8 mouse cellular contexts compared by ENCODE assay signal in the genomic region with DNA sequence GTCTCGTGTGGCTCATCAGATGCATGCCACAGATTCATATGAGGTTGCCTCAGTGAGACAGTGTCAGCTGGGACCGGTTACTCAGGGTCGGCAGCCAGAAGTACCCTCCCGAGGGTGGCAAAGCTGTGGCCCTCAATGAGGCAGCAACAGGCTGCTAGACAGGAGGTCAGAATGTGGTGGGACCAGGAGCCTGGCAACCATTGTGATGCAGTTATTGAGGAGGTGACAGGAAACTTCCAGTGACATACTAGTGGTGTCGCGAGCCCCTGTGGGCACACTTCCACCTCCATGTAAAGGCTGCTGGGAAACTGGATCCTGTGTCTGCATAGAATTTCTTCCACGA. TPM values are rescaled to one million over a fixed set of nuclear protein-coding genes. Genes with fewer than 3 reads are reported as not detected.
DNase-seq lines count a peak whose midpoint lies in the region; ATAC-seq and TF ChIP-seq lines count a peak whose summit lies in the region.

A gene (plus strand): TSS at position 242 of the 343 bp plus-strand sequence.

- H3K4me1 ChIP-seq in kidney, postnatal 0 days (replicated peaks; ENCODE audit: insufficient read depth, low read length), result peaks cover 40% of the 10 kb centered on the region
- peaks cover 51% of the 10 kb centered on the region for H3K4me1 ChIP-seq in neural tube, embryonic 12.5 days

- H3K27ac ChIP-seq in kidney, postnatal 0 days, result peak within 1 kb of the TSS; percentile 78
- peak within 1 kb of the TSS; percentile 38; the same call in 1 of the 2 replicates for H3K27ac ChIP-seq in neural tube, embryonic 12.5 days

- no peak for ATAC-seq in kidney, postnatal 0 days (replicated peaks; ENCODE audit: low FRiP score, low read depth)
- no peak for ATAC-seq in neural tube, embryonic 12.5 days (ENCODE audit: low FRiP score, low read depth)
- no peak for ATAC-seq in frontal cortex, adult (ENCODE audit: low TSS enrichment)

- DNase-seq in kidney, postnatal 0 days (ENCODE audit: low spot score), result no peak
- DNase-seq in kidney, adult 8-10 months, result no peak
- no peak for DNase-seq in adrenal gland, postnatal 36 days
- DNase-seq in gastrocnemius, postnatal 4 days (ENCODE audit: low spot score in 2 of 2), result no peak
- DNase-seq in layer of hippocampus, postnatal 10 days (ENCODE audit: low spot score in 2 of 2), result no peak
- no peak for DNase-seq in embryo, embryonic 11 days

- no peaks in the 10 kb centered on the region for H3K36me3 ChIP-seq in kidney, postnatal 0 days (ENCODE audit: insufficient read depth, low read length)
- no peaks in the 10 kb centered on the region; the same call in none of the 2 replicates for H3K36me3 ChIP-seq in neural tube, embryonic 12.5 days

- H3K4me2 ChIP-seq in kidney, postnatal 0 days (ENCODE audit: low read length), result no peak within 1 kb of the TSS; the same call in 1 of the 2 replicates
- peak within 1 kb of the TSS; percentile 20 for H3K4me2 ChIP-seq in neural tube, embryonic 12.5 days (replicated peaks)

- TF ChIP-seq CTCF in kidney, postnatal 0 days (IDR thresholded peaks at IDR 0.05; ENCODE audit: low read depth), result no peak

- no peaks in the 10 kb centered on the region for H3K9me3 ChIP-seq in kidney, postnatal 0 days (replicated peaks; ENCODE audit: low read length)
- no peaks in the 10 kb centered on the region for H3K9me3 ChIP-seq in neural tube, embryonic 12.5 days

- H3K9ac ChIP-seq in kidney, postnatal 0 days (ENCODE audit: low read depth, low read length), result no peak within 1 kb of the TSS
- no peak within 1 kb of the TSS for H3K9ac ChIP-seq in neural tube, embryonic 12.5 days

- no peak within 1 kb of the TSS for H3K4me3 ChIP-seq in kidney, postnatal 0 days (replicated peaks; ENCODE audit: low read depth, low read length)
- no peak within 1 kb of the TSS for H3K4me3 ChIP-seq in neural tube, embryonic 12.5 days

- WGBS in kidney, postnatal 0 days, result 13% methylated on average over 7 of the region's 7 CpGs
- WGBS in neural tube, embryonic 12.5 days, result 33% methylated on average over 7 of the region's 7 CpGs

- H3K27me3 ChIP-seq in kidney, postnatal 0 days (ENCODE audit: insufficient read depth, low read length), result no peaks in the 10 kb centered on the region
- H3K27me3 ChIP-seq in neural tube, embryonic 12.5 days (replicated peaks), result no peaks in the 10 kb centered on the region

RNA-seq across cellular contexts. Expression of the gene that starts here (rescaled TPM):
- 38.7 and 41.6 TPM in 2 replicates for polyA plus RNA-seq in kidney, postnatal 0 days (2015; fragmentation: Nextera tagmentation; extraction: Ambion mirVana)
- total RNA-seq in adrenal gland, postnatal 36 days (2021), result 10 to 100 TPM; 49.4 to 50.0 TPM
- total RNA-seq in gastrocnemius, postnatal 4 days (2021), result 100 to 1,000 TPM; 892 to 897 TPM
- total RNA-seq in layer of hippocampus, postnatal 10 days (2021), result 100 to 1,000 TPM; 109 TPM
- polyA plus RNA-seq in neural tube, embryonic 12.5 days (2016; fragmentation: Nextera tagmentation; extraction: Ambion mirVana), result 46.6 and 50.4 TPM in 2 replicates

Comparison
In these comparisons a context has a peak if more than half of its experiments do, and no peak if none do; other contexts are left out.
1. RNA of the gene that starts here (total RNA-seq): 892 to 897 TPM in gastrocnemius, postnatal 4 days; 109 TPM in layer of hippocampus, postnatal 10 days and 49.4 to 50.0 TPM in adrenal gland, postnatal 36 days; every median in the first group is over 4 times any median in the second.